Mouse (Mus musculus): ENCODE measurements at regions not wholly inside any gene's neighbourhood (a gene's known extent, or its start where the extent isn't known, plus 50 kb on each side); places are given as distances from the start of the nearest gene placed in this dataset.

- TF ChIP-seq CTCF (IDR thresholded peaks at IDR 0.05; ENCODE audit: insufficient read depth, low read depth, low read length) (no peak), POLR2A (IDR thresholded peaks at IDR 0.05; ENCODE audit: insufficient read depth, low read depth, low read length) (no peak)
Measured at GRCm38 (mm10) chr6:98582826-98583225, 240.3 kb upstream of the Gm765 start.
